Mouse (Mus musculus) CH12.LX (cell line): Measurements from ENCODE around the gene Mmp24. TPM values are rescaled to one million over a fixed set of nuclear protein-coding genes. Genes with fewer than 3 reads are reported as not detected.

Source experiments
- DNase-seq: peaks from one replicate; pipeline ENCODE4 v3.0.0-alpha.2; 2013; ENCODE audit errors: extremely low read depth
- H3K27ac ChIP-seq: 2 replicates; pipeline ENCODE4 v1.5.1; 2012; ENCODE audit warnings: low read depth, mild to moderate bottlenecking, control low read depth, moderate library complexity; ENCODE audit not compliant: insufficient read depth
- H3K27me3 ChIP-seq: replicated peaks from 2 replicates; pipeline ENCODE3; 2012; ENCODE audit warnings: inconsistent platforms
- H3K36me3 ChIP-seq, 2 experiments: replicated peaks in 1 of 2; 2 replicates each; pipeline versions ENCODE3 to v1.6.1; 2012; ENCODE audit warnings: inconsistent platforms in 1 of 2, low read length in 1 of 2, mild to moderate bottlenecking in 1 of 2, mixed read lengths in 1 of 2, moderate library complexity in 1 of 2; ENCODE audit not compliant: control insufficient read depth in 1 of 2, insufficient read depth in 1 of 2
- H3K4me1 ChIP-seq, 2 experiments: 2 replicates each; pipeline ENCODE4 v1.6.1; 2012; ENCODE audit warnings: inconsistent platforms in 1 of 2, moderate library complexity in 1 of 2; ENCODE audit not compliant: insufficient read depth in 2 of 2, control insufficient read depth in 1 of 2
- H3K4me2 ChIP-seq: 2 replicates; pipeline ENCODE4 v1.6.1; 2012; ENCODE audit warnings: low read depth, mild to moderate bottlenecking, control low read depth; ENCODE audit not compliant: poor library complexity, insufficient read depth, severe bottlenecking
- H3K4me3 ChIP-seq, 3 experiments: fragments of 150-350 bp in 1 of 3; sonication (generic) in 1 of 3; replicated peaks in 1 of 3; 2 replicates each; pipeline versions ENCODE3 to v1.5.1; 2011 to 2012; ENCODE audit warnings: low read depth in 2 of 3, low read length in 2 of 3, mild to moderate bottlenecking in 2 of 3, moderate library complexity in 2 of 3, control low read depth in 1 of 3, improper control_type of control experiment in 1 of 3, inconsistent platforms in 1 of 3, mixed read lengths in 1 of 3; ENCODE audit not compliant: poor library complexity in 1 of 3
- H3K79me2 ChIP-seq: replicated peaks from 2 replicates; pipeline ENCODE4 v1.6.1; 2012; ENCODE audit warnings: mild to moderate bottlenecking, moderate library complexity; ENCODE audit not compliant: control insufficient read depth, poor library complexity, insufficient read depth, severe bottlenecking; ENCODE audit errors: extremely low read depth
- H3K9ac ChIP-seq: 2 replicates; pipeline ENCODE4 v1.6.1; 2012; ENCODE audit warnings: low read depth, mild to moderate bottlenecking, control low read depth, moderate library complexity; ENCODE audit not compliant: insufficient read depth
- H3K9me3 ChIP-seq: replicated peaks from 2 replicates; pipeline ENCODE3; 2012; ENCODE audit warnings: low read length, inconsistent platforms, mixed read lengths
- BHLHE40 ChIP-seq: IDR thresholded peaks from 2 replicates; pipeline ENCODE4 v1.6.1; 2011; ENCODE audit warnings: mild to moderate bottlenecking, low read depth, low read length, improper control_type of control experiment
- CHD1 ChIP-seq: IDR thresholded peaks from 2 replicates; pipeline ENCODE4 v1.6.1; 2012; ENCODE audit warnings: low read depth, low read length, improper control_type of control experiment, inconsistent platforms
- CTCF ChIP-seq, 2 experiments: IDR thresholded peaks in 1 of 2; conservative IDR thresholded peaks in 1 of 2; 2 replicates each; pipeline ENCODE4 v1.5.1; 2011 to 2012; ENCODE audit warnings: low read depth in 2 of 2, low read length in 2 of 2, improper control_type of control experiment in 1 of 2, inconsistent platforms in 1 of 2, mild to moderate bottlenecking in 1 of 2, moderate library complexity in 1 of 2
- E2F4 ChIP-seq: IDR thresholded peaks from 2 replicates; pipeline ENCODE4 v1.6.1; 2011; ENCODE audit warnings: low read depth, low read length, improper control_type of control experiment; ENCODE audit not compliant: insufficient replicate concordance
- ELF1 ChIP-seq: IDR thresholded peaks from 2 replicates; pipeline ENCODE4 v1.6.1; 2014; ENCODE audit warnings: low read depth, mild to moderate bottlenecking, inconsistent platforms, low read length, improper control_type of control experiment
- EP300 ChIP-seq: IDR thresholded peaks from 2 replicates; pipeline ENCODE4 v1.6.1; 2011; ENCODE audit warnings: low read length, improper control_type of control experiment
- JUN ChIP-seq: IDR thresholded peaks from 2 replicates; pipeline ENCODE4 v1.6.1; 2011; ENCODE audit warnings: low read depth, mild to moderate bottlenecking, low read length, improper control_type of control experiment, moderate library complexity; ENCODE audit not compliant: insufficient read depth
- JUND ChIP-seq: conservative IDR thresholded peaks from 2 replicates; pipeline ENCODE4 v1.6.1; 2011; ENCODE audit warnings: low read depth, low read length, improper control_type of control experiment
- MAX ChIP-seq: IDR thresholded peaks from 2 replicates; pipeline ENCODE4 v1.6.1; 2011; ENCODE audit warnings: low read length, improper control_type of control experiment
- MAZ ChIP-seq: IDR thresholded peaks from 2 replicates; pipeline ENCODE4 v1.6.1; 2012; ENCODE audit warnings: low read depth, mild to moderate bottlenecking, inconsistent platforms, low read length, improper control_type of control experiment, moderate library complexity
- MEF2A ChIP-seq: IDR thresholded peaks from 2 replicates; pipeline ENCODE4 v1.6.1; 2014; ENCODE audit warnings: low read depth, mild to moderate bottlenecking, inconsistent platforms, low read length, improper control_type of control experiment, borderline replicate concordance
- MYC ChIP-seq: IDR thresholded peaks from 2 replicates; pipeline ENCODE4 v1.6.1; 2011; ENCODE audit warnings: low read depth, mild to moderate bottlenecking, improper control_type of control experiment, low read length
- NELFE ChIP-seq: IDR thresholded peaks from 2 replicates; pipeline ENCODE4 v1.6.1; 2011; ENCODE audit warnings: low read depth, low read length, improper control_type of control experiment
- NRF1 ChIP-seq: IDR thresholded peaks from 2 replicates; pipeline ENCODE4 v1.6.1; 2014; ENCODE audit warnings: low read depth, mild to moderate bottlenecking, inconsistent platforms, low read length, improper control_type of control experiment, moderate library complexity
- PAX5 ChIP-seq: IDR thresholded peaks from 2 replicates; pipeline ENCODE4 v1.6.1; 2012; ENCODE audit warnings: low read length, inconsistent platforms, mixed read lengths
- POLR2A ChIP-seq: IDR thresholded peaks from 2 replicates; pipeline ENCODE4 v1.6.1; 2011; ENCODE audit warnings: low read depth, mild to moderate bottlenecking, improper control_type of control experiment, low read length
- POLR2AphosphoS2 ChIP-seq: IDR thresholded peaks from 2 replicates; pipeline ENCODE4 v1.6.1; 2011; ENCODE audit warnings: low read depth, low read length, improper control_type of control experiment
- SIN3A ChIP-seq: IDR thresholded peaks from 2 replicates; pipeline ENCODE4 v1.6.1; 2012; ENCODE audit warnings: low read length, improper control_type of control experiment, inconsistent platforms
- SMC3 ChIP-seq: IDR thresholded peaks from 2 replicates; pipeline ENCODE4 v1.6.1; 2011; ENCODE audit warnings: low read depth, low read length, improper control_type of control experiment
- USF1 ChIP-seq: IDR thresholded peaks from 2 replicates; pipeline ENCODE4 v1.6.1; 2014; ENCODE audit warnings: low read depth, mild to moderate bottlenecking, inconsistent platforms, low read length, improper control_type of control experiment
- dilution Hi-C: fragments of 300-500 bp; cut with MboI; formaldehyde crosslinking; loops from 2 replicates; pipeline ENCODE4 v1.14.3; 2020; ENCODE audit warnings: low sequenced_read_pairs; ENCODE audit not compliant: extremely low pct_unique_long_range_greater_than_20kb, extremely low pct_ligation_motif_present
- in situ Hi-C: fragments of 300-500 bp; cut with MboI; formaldehyde crosslinking; loops from 3 replicates; pipeline ENCODE4 v1.14.3; 2019; ENCODE audit warnings: low sequenced_read_pairs, low pct_ligation_motif_present, low pct_unique_long_range_greater_than_20kb, mixed read lengths
- polyA plus RNA-seq: library from polyadenylated mRNA; unstranded; fragments of >175 nt; gene quantifications from 2 replicates; pipeline ENCODE4 v1.2.1, GENCODE M21; 2012; ENCODE audit warnings: low read depth; ENCODE audit not compliant: insufficient read length
- total RNA-seq, 2 experiments: library from RNA; depleted of rRNA; stranded (reverse); fragments of 300-350 nt in 1 of 2; fragments of >200 nt in 1 of 2; gene quantifications; 2 replicates each; pipeline ENCODE4 v1.2.3; 2012 to 2014

Mmp24 gene
- total and polyA plus RNA-seq, 3 experiments, result 0.42 TPM; not detected in 2

GRCm38 (mm10) chr2:155727764-155728395 is 47.3 kb upstream of the Mmp24 start:
- H3K4me2 ChIP-seq, result peak overlapping the region; percentile 91
- no peak overlapping the region for H3K27ac ChIP-seq
- H3K79me2 ChIP-seq, result peaks cover 4% of the 10 kb centered on the region
- TF ChIP-seq NELFE (no peak), POLR2A (no peak), BHLHE40 (no peak), CTCF (conservative IDR thresholded peaks at IDR 0.05 in 1 of 2, IDR thresholded peaks at IDR 0.05 in 1 of 2; ENCODE audit: low read depth in 2 of 2, low read length in 2 of 2) (no peak), CHD1 (no peak), MAX (no peak)
- peaks cover 12 to 16% of the 10 kb centered on the region in 2 experiments for H3K4me1 ChIP-seq
- no peaks in the 10 kb centered on the region for H3K27me3 ChIP-seq
- no peak for DNase-seq
- in situ Hi-C loops, result no loop called here
- H3K9ac ChIP-seq, result no peak overlapping the region
- peaks cover 12 to 41% of the 10 kb centered on the region in 2 experiments for H3K36me3 ChIP-seq
- peak overlapping the region in 2 of 3 experiments; percentile 89 to 97 for H3K4me3 ChIP-seq
- H3K9me3 ChIP-seq, result no peaks in the 10 kb centered on the region
- dilution Hi-C loops, result no loop called here

- dilution Hi-C loops, result no loop called here
- Histone ChIP-seq H3K9me3 (no peaks in the 10 kb centered on the region), H3K36me3 (peaks cover 9 to 33% of the 10 kb centered on the region in 2 experiments), H3K79me2 (peaks cover 4% of the 10 kb centered on the region), H3K4me1 (peaks cover 6 to 14% of the 10 kb centered on the region in 2 experiments; a peak in 3 of 4 replicates), H3K4me3 (peak overlapping the region; percentile 75 to 97 (median 89)), H3K27ac (no peak overlapping the region), H3K4me2 (peak overlapping the region; percentile 91), H3K27me3 (no peaks in the 10 kb centered on the region), H3K9ac (peak overlapping the region; percentile 30)
- in situ Hi-C loops, result no loop called here
- DNase-seq, result peak; percentile 2
- TF ChIP-seq MAX (no peak), JUND (no peak), NRF1 (no peak), E2F4 (no peak), POLR2AphosphoS2 (no peak), CHD1 (no peak), MYC (no peak), SIN3A (no peak), JUN (no peak), USF1 (no peak), CTCF (conservative IDR thresholded peaks at IDR 0.05 in 1 of 2, IDR thresholded peaks at IDR 0.05 in 1 of 2; ENCODE audit: low read depth in 2 of 2, low read length in 2 of 2) (no peak), MEF2A (no peak), ELF1 (no peak), EP300 (no peak), PAX5 (no peak), MAZ (no peak), POLR2A (no peak), BHLHE40 (no peak), SMC3 (no peak)
These were observed 46.4 kb upstream of the Mmp24 start for GRCm38 (mm10) chr2:155728742-155729141.
